Mouse (Mus musculus): ENCODE data around the gene Arhgap25.
A peak's percentile ranks its signal among the peaks of the same experiment; 100 is the strongest.
"Not testable (repeated sequence)": the region's sequence is repeated elsewhere in the genome, so short reads cannot be mapped to it uniquely, and the experiment has no call there.

Gene Arhgap25

GRCm38 (mm10) chr6:87535651-87536050 lies 2.6 kb upstream of the Arhgap25 start:
- no peak for DNase-seq

GRCm38 (mm10) chr6:87534855-87535575 lies 2.0 kb upstream of the Arhgap25 start:
- no peak for DNase-seq

GRCm38 (mm10) chr6:87531456-87532015 lies 1.5 kb downstream of the Arhgap25 start:
- no peak for DNase-seq

- no peak for DNase-seq
Measured at GRCm38 (mm10) chr6:87530386-87530785, 2.7 kb downstream of the Arhgap25 start.

- no peak for DNase-seq
Measured at GRCm38 (mm10) chr6:87527846-87528557, 5.1 kb downstream of the Arhgap25 start.

- DNase-seq: no peak
Measured at GRCm38 (mm10) chr6:87527366-87527765, 5.7 kb downstream of the Arhgap25 start.

GRCm38 (mm10) chr6:87525126-87525525 lies 7.9 kb downstream of the Arhgap25 start:
- no peak for DNase-seq

- DNase-seq: no peak
Measured at GRCm38 (mm10) chr6:87524281-87524680, 8.8 kb downstream of the Arhgap25 start.

- no peak for DNase-seq
Measured at GRCm38 (mm10) chr6:87523736-87524135, 9.3 kb downstream of the Arhgap25 start.

GRCm38 (mm10) chr6:87523085-87523484 lies 10.0 kb downstream of the Arhgap25 start:
- DNase-seq: no peak

GRCm38 (mm10) chr6:87522236-87522635 lies 10.8 kb downstream of the Arhgap25 start:
- DNase-seq: peak; percentile 36 to 37

GRCm38 (mm10) chr6:87521705-87522104 lies 11.4 kb downstream of the Arhgap25 start:
- DNase-seq: not testable (repeated sequence)

- DNase-seq: no peak
Measured at GRCm38 (mm10) chr6:87520572-87520971, 12.5 kb downstream of the Arhgap25 start.

- no peak for DNase-seq
Measured at GRCm38 (mm10) chr6:87519809-87520208, 13.2 kb downstream of the Arhgap25 start.

- DNase-seq: no peak
Measured at GRCm38 (mm10) chr6:87518622-87519021, 14.4 kb downstream of the Arhgap25 start.

GRCm38 (mm10) chr6:87517753-87518409 lies 15.2 kb downstream of the Arhgap25 start:
- no peak for DNase-seq

- no peak for DNase-seq
Measured at GRCm38 (mm10) chr6:87514321-87514720, 18.7 kb downstream of the Arhgap25 start.

- peak; percentile 81 for DNase-seq
Measured at GRCm38 (mm10) chr6:87513046-87513767, 19.9 kb downstream of the Arhgap25 start.

GRCm38 (mm10) chr6:87510999-87511398 lies 22.1 kb downstream of the Arhgap25 start:
- no peak for DNase-seq

GRCm38 (mm10) chr6:87509806-87510205 lies 23.3 kb downstream of the Arhgap25 start:
- DNase-seq: no peak

GRCm38 (mm10) chr6:87504875-87505274 lies 28.2 kb downstream of the Arhgap25 start:
- no peak for DNase-seq

GRCm38 (mm10) chr6:87503976-87504375 lies 29.1 kb downstream of the Arhgap25 start:
- no peak for DNase-seq

- no peak for DNase-seq
Measured at GRCm38 (mm10) chr6:87503536-87503935, 29.5 kb downstream of the Arhgap25 start.
